Mouse (Mus musculus): ENCODE data around the gene C4bp.
"Not testable (repeated sequence)": the region's sequence is repeated elsewhere in the genome, so short reads cannot be mapped to it uniquely, and the experiment has no call there.

The C4bp gene

GRCm38 (mm10) chr1:130661454-130661853, at the start of gene C4bp:
Gene C4bp, minus strand, starts transcription at chr1:130661632.
- no peak for DNase-seq (ENCODE audit: low spot score in 2 of 2)

- DNase-seq (ENCODE audit: low spot score in 2 of 2): no peak
Observed at GRCm38 (mm10) chr1:130710283-130711080, 49.0 kb upstream of the C4bp start.

GRCm38 (mm10) chr1:130703613-130704012, 42.2 kb upstream of the C4bp start:
- no peak for DNase-seq (ENCODE audit: low spot score in 2 of 2)

GRCm38 (mm10) chr1:130701976-130702375, 40.5 kb upstream of the C4bp start:
- no peak for DNase-seq (ENCODE audit: low spot score in 2 of 2)

GRCm38 (mm10) chr1:130699937-130700633, 38.7 kb upstream of the C4bp start:
- peak in 1 of 2 experiments; percentile 32 for DNase-seq (ENCODE audit: low spot score in 2 of 2)

- no peak for DNase-seq (ENCODE audit: low spot score in 2 of 2)
Observed at GRCm38 (mm10) chr1:130698601-130699000, 37.2 kb upstream of the C4bp start.

- no peak for DNase-seq (ENCODE audit: low spot score in 2 of 2)
Observed at GRCm38 (mm10) chr1:130683905-130684304, 22.5 kb upstream of the C4bp start.

- no peak for DNase-seq (ENCODE audit: low spot score in 2 of 2)
Observed at GRCm38 (mm10) chr1:130681656-130682413, 20.4 kb upstream of the C4bp start.

GRCm38 (mm10) chr1:130681075-130681474, 19.6 kb upstream of the C4bp start:
- DNase-seq (ENCODE audit: low spot score in 2 of 2): no peak

- no peak for DNase-seq (ENCODE audit: low spot score in 2 of 2)
Observed at GRCm38 (mm10) chr1:130678551-130678950, 17.1 kb upstream of the C4bp start.

- not testable (repeated sequence) for DNase-seq (ENCODE audit: low spot score in 2 of 2)
Observed at GRCm38 (mm10) chr1:130663576-130663975, 2.1 kb upstream of the C4bp start.

GRCm38 (mm10) chr1:130659641-130660040, 1.8 kb downstream of the C4bp start:
- DNase-seq (ENCODE audit: low spot score in 2 of 2): not testable (repeated sequence)

- DNase-seq (ENCODE audit: low spot score in 2 of 2): no peak
Observed at GRCm38 (mm10) chr1:130644103-130644502, 17.3 kb downstream of the C4bp start.

GRCm38 (mm10) chr1:130640967-130641366, 20.5 kb downstream of the C4bp start:
- DNase-seq (ENCODE audit: low spot score in 2 of 2): no peak

GRCm38 (mm10) chr1:130633761-130634410, 27.5 kb downstream of the C4bp start:
- peak; percentile 15 to 67 for DNase-seq (ENCODE audit: low spot score in 2 of 2)

- no peak for DNase-seq (ENCODE audit: low spot score in 2 of 2)
Observed at GRCm38 (mm10) chr1:130633316-130633715, 28.1 kb downstream of the C4bp start.

- DNase-seq (ENCODE audit: low spot score in 2 of 2): no peak
Observed at GRCm38 (mm10) chr1:130629521-130629920, 31.9 kb downstream of the C4bp start, which contains the start of gene Zp3r. Gene Zp3r, minus strand, starts transcription at chr1:130629621.

- no peak for DNase-seq (ENCODE audit: low spot score in 2 of 2)
Observed at GRCm38 (mm10) chr1:130596291-130596690, 65.1 kb downstream of the C4bp start.

GRCm38 (mm10) chr1:130588659-130589058, 72.8 kb downstream of the C4bp start:
- DNase-seq (ENCODE audit: low spot score in 2 of 2): no peak
